Mouse (Mus musculus): ENCODE data around the gene Sohlh1. TPM values are rescaled to one million over a fixed set of nuclear protein-coding genes. Genes with fewer than 3 reads are reported as not detected.

Gene Sohlh1
- total and polyA plus RNA-seq, 2 experiments from 2014 or later: not detected

GRCm38 (mm10) chr2:25797635-25798034 lies 49.4 kb downstream of the Sohlh1 start:
- no peaks in the 10 kb centered on the region for H3K36me3 ChIP-seq (ENCODE audit: insufficient read depth, low read length)
- H3K27me3 ChIP-seq (ENCODE audit: insufficient read depth, low read length): no peaks in the 10 kb centered on the region
- no peaks in the 10 kb centered on the region for H3K4me1 ChIP-seq (ENCODE audit: insufficient read depth, low read length)
- ATAC-seq: no peak
- H3K9ac ChIP-seq (replicated peaks; ENCODE audit: low read length): no peak overlapping the region
- no peak for TF ChIP-seq CTCF (IDR thresholded peaks at IDR 0.05; ENCODE audit: low read depth)
- H3K4me3 ChIP-seq (ENCODE audit: low read length): no peak overlapping the region
- DNase-seq (ENCODE audit: low spot score): no peak
- H3K27ac ChIP-seq: no peak overlapping the region
- WGBS: 23% methylated on average over 2 of the region's 2 CpGs
- H3K9me3 ChIP-seq (ENCODE audit: low read length): no peaks in the 10 kb centered on the region
- H3K4me2 ChIP-seq (ENCODE audit: low read depth, low read length): no peak overlapping the region

Other genes starting within 250 kb of the Sohlh1 start
- 71.8 and 74.9 TPM in 2 replicates for gene Rabl6, start 238.7 kb downstream of the Sohlh1 start, total RNA-seq (2014; rRNA removed)
- gene Rabl6, start 238.7 kb downstream of the Sohlh1 start, polyA plus RNA-seq (2015; fragmentation: Nextera tagmentation; extraction: Ambion mirVana): 53.0 and 62.4 TPM in 2 replicates
- not detected in 2 replicates for gene Ccdc183, start 229.6 kb downstream of the Sohlh1 start, total RNA-seq (2014; rRNA removed)
- 0.35 and 0.48 TPM in 2 replicates for gene Ccdc183, start 229.6 kb downstream of the Sohlh1 start, polyA plus RNA-seq (2015; fragmentation: Nextera tagmentation; extraction: Ambion mirVana)
- 48.0 and 59.8 TPM in 2 replicates for gene Tmem141, start 225.2 kb downstream of the Sohlh1 start, total RNA-seq (2014; rRNA removed)
- gene Tmem141, start 225.2 kb downstream of the Sohlh1 start, polyA plus RNA-seq (2015; fragmentation: Nextera tagmentation; extraction: Ambion mirVana): 52.0 and 56.9 TPM in 2 replicates
- gene Fcna, start 219.2 kb downstream of the Sohlh1 start, total RNA-seq (2014; rRNA removed): 2.2 and 2.7 TPM in 2 replicates
- 3.7 and 4.3 TPM in 2 replicates for gene Fcna, start 219.2 kb downstream of the Sohlh1 start, polyA plus RNA-seq (2015; fragmentation: Nextera tagmentation; extraction: Ambion mirVana)
- not detected in 2 replicates for gene Lcn8, start 194.1 kb downstream of the Sohlh1 start, total RNA-seq (2014; rRNA removed)
- gene Lcn8, start 194.1 kb downstream of the Sohlh1 start, polyA plus RNA-seq (2015; fragmentation: Nextera tagmentation; extraction: Ambion mirVana): not detected in 2 replicates
- not detected in 2 replicates for gene Lcn5, start 189.3 kb downstream of the Sohlh1 start, total RNA-seq (2014; rRNA removed)
- gene Lcn5, start 189.3 kb downstream of the Sohlh1 start, polyA plus RNA-seq (2015; fragmentation: Nextera tagmentation; extraction: Ambion mirVana): not detected in 2 replicates
- gene Lcn6, start 170.5 kb downstream of the Sohlh1 start, total RNA-seq (2014; rRNA removed): not detected in 2 replicates
- gene Lcn6, start 170.5 kb downstream of the Sohlh1 start, polyA plus RNA-seq (2015; fragmentation: Nextera tagmentation; extraction: Ambion mirVana): not detected in 2 replicates
- gene Lcn10, start 164.5 kb downstream of the Sohlh1 start, total RNA-seq (2014; rRNA removed): not detected in 2 replicates
- gene Lcn10, start 164.5 kb downstream of the Sohlh1 start, polyA plus RNA-seq (2015; fragmentation: Nextera tagmentation; extraction: Ambion mirVana): not detected in 2 replicates
- gene Obp2a, start 147.2 kb downstream of the Sohlh1 start, total RNA-seq (2014; rRNA removed): not detected in 2 replicates
- gene Obp2a, start 147.2 kb downstream of the Sohlh1 start, polyA plus RNA-seq (2015; fragmentation: Nextera tagmentation; extraction: Ambion mirVana): not detected in 2 replicates
- gene Bmyc, start 140.5 kb downstream of the Sohlh1 start, total RNA-seq (2014; rRNA removed): 90.3 and 92.6 TPM in 2 replicates
- 206 and 219 TPM in 2 replicates for gene Bmyc, start 140.5 kb downstream of the Sohlh1 start, polyA plus RNA-seq (2015; fragmentation: Nextera tagmentation; extraction: Ambion mirVana)
- gene Obp2b, start 110.2 kb downstream of the Sohlh1 start, total RNA-seq (2014; rRNA removed): not detected in 2 replicates
- not detected in 2 replicates for gene Obp2b, start 110.2 kb downstream of the Sohlh1 start, polyA plus RNA-seq (2015; fragmentation: Nextera tagmentation; extraction: Ambion mirVana)
- gene Lcn3, start 81.7 kb downstream of the Sohlh1 start, total RNA-seq (2014; rRNA removed): not detected in 2 replicates
- gene Lcn3, start 81.7 kb downstream of the Sohlh1 start, polyA plus RNA-seq (2015; fragmentation: Nextera tagmentation; extraction: Ambion mirVana): not detected in 2 replicates
- gene Lcn11, start 70.2 kb downstream of the Sohlh1 start, total RNA-seq (2014; rRNA removed): not detected in 2 replicates
- not detected in 2 replicates for gene Lcn11, start 70.2 kb downstream of the Sohlh1 start, polyA plus RNA-seq (2015; fragmentation: Nextera tagmentation; extraction: Ambion mirVana)
- not detected in 2 replicates for gene Gm13539, start 65.0 kb downstream of the Sohlh1 start, total RNA-seq (2014; rRNA removed)
- gene Gm13539, start 65.0 kb downstream of the Sohlh1 start, polyA plus RNA-seq (2015; fragmentation: Nextera tagmentation; extraction: Ambion mirVana): not detected in 2 replicates
- not detected in 2 replicates for gene Glt6d1, start 31.4 kb downstream of the Sohlh1 start, total RNA-seq (2014; rRNA removed)
- gene Glt6d1, start 31.4 kb downstream of the Sohlh1 start, polyA plus RNA-seq (2015; fragmentation: Nextera tagmentation; extraction: Ambion mirVana): not detected in 2 replicates
- not detected in 2 replicates for gene Lcn9, start 24.1 kb downstream of the Sohlh1 start, total RNA-seq (2014; rRNA removed)
- not detected in 2 replicates for gene Lcn9, start 24.1 kb downstream of the Sohlh1 start, polyA plus RNA-seq (2015; fragmentation: Nextera tagmentation; extraction: Ambion mirVana)
- gene Kcnt1, start 16.5 kb upstream of the Sohlh1 start, total RNA-seq (2014; rRNA removed): 52.7 and 52.8 TPM in 2 replicates
- 21.9 and 23.2 TPM in 2 replicates for gene Kcnt1, start 16.5 kb upstream of the Sohlh1 start, polyA plus RNA-seq (2015; fragmentation: Nextera tagmentation; extraction: Ambion mirVana)
- gene Camsap1, start 136.0 kb upstream of the Sohlh1 start, total RNA-seq (2014; rRNA removed): 98.7 and 106 TPM in 2 replicates
- gene Camsap1, start 136.0 kb upstream of the Sohlh1 start, polyA plus RNA-seq (2015; fragmentation: Nextera tagmentation; extraction: Ambion mirVana): 44.1 and 56.8 TPM in 2 replicates
- 93.6 and 131 TPM in 2 replicates for gene Ubac1, start 174.5 kb upstream of the Sohlh1 start, total RNA-seq (2014; rRNA removed)
- 148 and 150 TPM in 2 replicates for gene Ubac1, start 174.5 kb upstream of the Sohlh1 start, polyA plus RNA-seq (2015; fragmentation: Nextera tagmentation; extraction: Ambion mirVana)